ENCODE assay signal across 31 mouse cellular contexts in the genomic region with DNA sequence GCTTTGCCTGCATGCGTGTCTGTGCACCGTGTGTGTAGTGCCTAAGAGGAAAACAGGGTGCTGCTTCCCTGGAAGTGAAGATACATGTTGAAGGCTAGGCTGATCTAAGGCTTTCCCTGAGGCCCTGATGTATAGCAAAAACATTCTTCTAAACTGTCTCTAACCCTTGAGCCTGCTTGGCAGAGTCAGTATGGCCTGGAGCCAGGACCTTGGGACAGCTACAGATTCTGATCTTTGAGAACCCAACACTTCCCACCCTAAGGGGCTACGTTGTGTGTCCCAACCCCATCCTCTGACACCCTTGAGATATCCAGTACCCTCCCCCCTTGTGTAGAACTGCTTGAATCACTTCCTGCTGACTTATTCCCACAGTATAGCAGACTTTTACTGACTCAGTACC. TPM values are rescaled to one million over a fixed set of nuclear protein-coding genes. Genes with fewer than 3 reads are reported as not detected.
A peak's percentile ranks its signal among the peaks of the same experiment; 100 is the strongest.
DNase-seq lines count a peak whose midpoint lies in the region; ATAC-seq lines count a peak whose summit lies in the region.
"Had no signal": no experiment of that assay in that cellular context is flagged by ENCODE, and none has a peak within 500 bp of the region (broad histone marks: within the 10 kb centered on the region; RNA-seq: fewer than 3 reads in every experiment).

No protein-coding gene starts in this region.

- no peak overlapping the region for H3K4me3 ChIP-seq in kidney, embryonic 15.5 days (replicated peaks)
- no peak overlapping the region for H3K4me3 ChIP-seq in limb, embryonic 10.5 days
- H3K4me3 ChIP-seq: embryonic facial prominence, embryonic 13.5 days; forebrain, embryonic 10.5 days; forebrain, embryonic 15.5 days; heart, adult 2 months; heart, embryonic 12.5 days; layer of hippocampus, adult 2 months; limb, embryonic 15.5 days; liver, embryonic 15.5 days; midbrain, embryonic 12.5 days; neural tube, embryonic 13.5 days had no signal

- no peak for ATAC-seq in kidney, embryonic 15.5 days (replicated peaks; ENCODE audit: low FRiP score)
- ATAC-seq: forebrain, embryonic 15.5 days had no signal

- no peaks in the 10 kb centered on the region for H3K27me3 ChIP-seq in kidney, embryonic 15.5 days
- H3K27me3 ChIP-seq in limb, embryonic 10.5 days (ENCODE audit: low read depth, poor library complexity, severe bottlenecking), result no peaks in the 10 kb centered on the region
- H3K27me3 ChIP-seq: embryonic facial prominence, embryonic 13.5 days; forebrain, embryonic 15.5 days; heart, embryonic 12.5 days; limb, embryonic 15.5 days; liver, embryonic 15.5 days; midbrain, embryonic 12.5 days; neural tube, embryonic 13.5 days had no signal

- no peak overlapping the region for H3K9ac ChIP-seq in kidney, embryonic 15.5 days
- H3K9ac ChIP-seq: embryonic facial prominence, embryonic 13.5 days; forebrain, embryonic 15.5 days; heart, embryonic 12.5 days; hindbrain, embryonic 14.5 days; limb, embryonic 15.5 days; liver, embryonic 15.5 days; lung, embryonic 14.5 days; midbrain, embryonic 12.5 days; neural tube, embryonic 13.5 days had no signal

- H3K4me1 ChIP-seq in kidney, embryonic 15.5 days, result 0 out of 2 replicates have a peak, but pooled peaks cover 12% of the 10 kb centered on the region
- H3K4me1 ChIP-seq in limb, embryonic 10.5 days, result peaks cover 7% of the 10 kb centered on the region

- no peak overlapping the region for H3K27ac ChIP-seq in kidney, embryonic 15.5 days
- H3K27ac ChIP-seq in limb, embryonic 10.5 days, result no peak overlapping the region
- H3K27ac ChIP-seq: embryonic facial prominence, embryonic 13.5 days; forebrain, embryonic 10.5 days; forebrain, embryonic 15.5 days; heart, adult 2 months; hindbrain, embryonic 14.5 days; layer of hippocampus, adult 2 months; limb, embryonic 15.5 days; liver, embryonic 15.5 days; midbrain, embryonic 12.5 days; neural tube, embryonic 13.5 days had no signal

- DNase-seq in cerebellum, adult 11-12 months, result peak; percentile 17
- DNase-seq in cerebellum, adult 18-20 months, result no peak
- DNase-seq in kidney, postnatal 10 days, result peak; percentile 17
- peak; percentile 26 to 31 for DNase-seq in adrenal gland, adult 18-20 months (ENCODE audit: low spot score in 2 of 2)
- peak; percentile 57 for DNase-seq in adrenal gland, postnatal 25 days
- DNase-seq in limb, embryonic 10.5 days (ENCODE audit: low spot score), result no peak
- DNase-seq in right cerebral cortex, postnatal 14 days, result no peak
- DNase-seq: cerebellum, adult 8-10 months; heart, adult 2 months; heart, postnatal 4 days; kidney, adult 11 months; kidney, postnatal 36 days; left cerebral cortex, postnatal 4 days; lung, embryonic 14.5 days; lung, postnatal 14 days; retina, postnatal 1 day; right cerebral cortex, postnatal 25 days; spleen, adult 18-20 months; thymus, postnatal 14 days had no signal

- no peaks in the 10 kb centered on the region for H3K9me3 ChIP-seq in kidney, embryonic 15.5 days (replicated peaks)
- no peaks in the 10 kb centered on the region for H3K9me3 ChIP-seq in limb, embryonic 10.5 days (replicated peaks)
- H3K9me3 ChIP-seq: embryonic facial prominence, embryonic 13.5 days; forebrain, embryonic 10.5 days; forebrain, embryonic 15.5 days; G1E; heart, embryonic 12.5 days; limb, embryonic 15.5 days; liver, embryonic 15.5 days; midbrain, embryonic 12.5 days; neural tube, embryonic 13.5 days had no signal

- peaks cover 47% of the 10 kb centered on the region for H3K36me3 ChIP-seq in kidney, embryonic 15.5 days
- peaks cover 43% of the 10 kb centered on the region for H3K36me3 ChIP-seq in limb, embryonic 10.5 days

- 93% methylated on average over 3 of the region's 3 CpGs for WGBS in kidney, embryonic 15.5 days
- 94% methylated on average over 3 of the region's 3 CpGs for WGBS in limb, embryonic 10.5 days

- no peak overlapping the region for H3K4me2 ChIP-seq in kidney, embryonic 15.5 days
- H3K4me2 ChIP-seq: embryonic facial prominence, embryonic 13.5 days; forebrain, embryonic 15.5 days; heart, embryonic 12.5 days; hindbrain, embryonic 14.5 days; limb, embryonic 15.5 days; liver, embryonic 15.5 days; lung, embryonic 14.5 days; midbrain, embryonic 12.5 days; neural tube, embryonic 13.5 days had no signal

RNA-seq across cellular contexts. Expression of a gene that starts 14.3 kb away (rescaled TPM):
- 88.9 and 90.9 TPM in 2 replicates for polyA plus RNA-seq in kidney, embryonic 15.5 days (2015; fragmentation: Nextera tagmentation; extraction: Ambion mirVana)
- 100 to 1,000 TPM; 173 to 253 TPM for total RNA-seq in adrenal gland, adult 18-20 months (2021)
- total RNA-seq in adrenal gland, postnatal 25 days (2021), result 278 and 285 TPM in 2 replicates
- 47.3 and 49.3 TPM in 2 replicates for polyA plus RNA-seq in limb, embryonic 10.5 days (2016; fragmentation: Nextera tagmentation; extraction: Ambion mirVana)

RNA-seq across cellular contexts. Expression of a gene that starts 14.3 kb away (rescaled TPM):
- polyA plus RNA-seq in kidney, embryonic 15.5 days (2015; fragmentation: Nextera tagmentation; extraction: Ambion mirVana), result 39.0 and 39.5 TPM in 2 replicates
- 10 to 100 TPM; 25.5 to 30.8 TPM for total RNA-seq in adrenal gland, adult 18-20 months (2021)
- 25.2 and 30.3 TPM in 2 replicates for total RNA-seq in adrenal gland, postnatal 25 days (2021)
- 36.5 and 44.6 TPM in 2 replicates for polyA plus RNA-seq in limb, embryonic 10.5 days (2016; fragmentation: Nextera tagmentation; extraction: Ambion mirVana)

RNA-seq across cellular contexts. Expression of a gene that starts 52.6 kb away (rescaled TPM):
- polyA plus RNA-seq in kidney, embryonic 15.5 days (2015; fragmentation: Nextera tagmentation; extraction: Ambion mirVana), result 56.6 and 57.7 TPM in 2 replicates
- 10 to 100 TPM; 30.7 to 33.1 TPM for total RNA-seq in adrenal gland, adult 18-20 months (2021)
- total RNA-seq in adrenal gland, postnatal 25 days (2021), result 35.2 and 36.7 TPM in 2 replicates
- polyA plus RNA-seq in limb, embryonic 10.5 days (2016; fragmentation: Nextera tagmentation; extraction: Ambion mirVana), result 70.2 and 71.5 TPM in 2 replicates

RNA-seq across cellular contexts. Expression of a gene that starts 53.9 kb away (rescaled TPM):
- 0.14 TPM in 2 replicates for polyA plus RNA-seq in kidney, embryonic 15.5 days (2015; fragmentation: Nextera tagmentation; extraction: Ambion mirVana)
- under 1 TPM; 0.13 to 0.38 TPM for total RNA-seq in adrenal gland, adult 18-20 months (2021)
- total RNA-seq in adrenal gland, postnatal 25 days (2021), result 0.18 and 0.24 TPM in 2 replicates
- not detected in 2 replicates for polyA plus RNA-seq in limb, embryonic 10.5 days (2016; fragmentation: Nextera tagmentation; extraction: Ambion mirVana)
- polyA plus RNA-seq: G1E had no signal

Comparison
In these comparisons a context has a peak if more than half of its experiments do, and no peak if none do; other contexts are left out.
1. DNase-seq: peak in cerebellum, adult 11-12 months (single experiment), kidney, postnatal 10 days (single experiment), adrenal gland, adult 18-20 months (2 of 2) and adrenal gland, postnatal 25 days (single experiment); none in cerebellum, adult 18-20 months (0 of 2), limb, embryonic 10.5 days (single experiment) and right cerebral cortex, postnatal 14 days (single experiment).